Mouse (Mus musculus) lung, postnatal 14 days (tissue): ENCODE data around the gene Taf1b.
"Not testable (repeated sequence)": the region's sequence is repeated elsewhere in the genome, so short reads cannot be mapped to it uniquely, and the experiment has no call there.

Source experiments
- DNase-seq: peaks from one replicate; pipeline ENCODE4 v3.0.0; 2021

Taf1b gene

GRCm38 (mm10) chr12:24498150-24498840, at the start of gene Taf1b:
TSS of gene Taf1b (plus strand) at chr12:24498359.
- DNase-seq: peak; percentile 79

GRCm38 (mm10) chr12:24460406-24460805, 37.8 kb upstream of the Taf1b start:
- no peak for DNase-seq

GRCm38 (mm10) chr12:24462121-24462520, 36.0 kb upstream of the Taf1b start:
- not testable (repeated sequence) for DNase-seq

DNA sequence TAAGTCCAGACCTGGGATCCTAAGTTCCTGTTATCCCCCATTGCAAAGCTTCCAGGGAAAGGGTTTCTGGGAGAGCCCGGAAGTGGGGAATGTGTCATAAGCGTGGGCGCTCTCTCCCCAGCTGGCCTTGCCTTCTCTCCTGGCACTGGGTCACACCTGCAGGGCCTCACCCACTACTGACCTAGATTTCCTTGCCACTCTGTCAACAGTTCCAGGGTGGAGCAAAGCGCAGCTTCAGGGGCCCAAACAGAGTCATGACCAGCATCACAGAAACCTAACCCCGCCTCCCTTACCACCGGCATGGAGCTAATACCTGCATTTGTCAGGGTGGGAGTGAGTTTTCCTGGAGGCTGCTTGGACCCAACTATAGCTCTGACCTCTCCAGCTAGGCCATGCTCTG, 34.7 kb upstream of the Taf1b start:
- not testable (repeated sequence) for DNase-seq

- DNase-seq: no peak
These were observed 29.2 kb upstream of the Taf1b start for GRCm38 (mm10) chr12:24468966-24469365.

GRCm38 (mm10) chr12:24470943-24471342, 27.2 kb upstream of the Taf1b start:
- DNase-seq: peak; percentile 72

- DNase-seq: no peak
These were observed 24.9 kb upstream of the Taf1b start for GRCm38 (mm10) chr12:24473221-24473620.

DNA sequence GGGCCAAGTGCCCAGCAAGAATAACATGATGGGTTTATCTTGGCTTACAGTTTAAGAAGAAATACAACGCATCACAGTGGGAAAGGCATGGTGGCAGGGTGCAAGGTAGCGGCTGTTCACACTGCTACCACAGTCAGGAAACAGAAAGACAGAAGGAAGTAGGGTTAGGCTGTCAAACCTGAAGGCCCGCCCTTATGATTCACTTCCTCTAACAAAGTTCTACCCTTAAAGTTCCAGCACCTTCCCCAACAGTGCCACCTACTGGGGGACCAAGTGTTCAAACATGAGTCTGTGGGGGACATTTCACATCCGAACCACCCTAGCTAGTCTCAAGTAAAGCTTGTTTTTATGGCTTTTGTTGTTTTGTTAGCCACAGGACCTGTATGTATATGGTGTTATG, 13.2 kb upstream of the Taf1b start:
- no peak for DNase-seq

DNA sequence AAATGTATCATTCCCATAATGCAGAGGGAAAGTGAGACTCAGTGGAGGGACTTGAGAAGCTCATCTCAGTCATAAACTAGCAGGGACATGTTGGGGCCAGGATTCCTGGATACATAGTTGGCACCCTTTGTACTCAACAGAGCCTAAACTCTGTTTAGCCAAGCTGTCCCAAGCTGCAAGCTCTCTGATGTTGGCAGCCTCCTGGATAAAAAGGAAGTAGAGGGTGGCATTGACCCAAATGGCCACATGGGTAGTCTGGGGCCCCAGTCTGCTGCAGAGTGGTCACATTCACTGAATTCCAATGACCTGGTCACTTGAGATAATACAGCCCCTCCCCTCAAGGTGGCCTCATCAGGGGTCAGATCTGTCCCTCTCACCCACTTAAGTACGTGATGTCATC, 11.3 kb upstream of the Taf1b start:
- DNase-seq: no peak

GRCm38 (mm10) chr12:24492507-24492906, 5.7 kb upstream of the Taf1b start:
- DNase-seq: not testable (repeated sequence)

GRCm38 (mm10) chr12:24493011-24493410, 5.1 kb upstream of the Taf1b start:
- DNase-seq: no peak

DNA sequence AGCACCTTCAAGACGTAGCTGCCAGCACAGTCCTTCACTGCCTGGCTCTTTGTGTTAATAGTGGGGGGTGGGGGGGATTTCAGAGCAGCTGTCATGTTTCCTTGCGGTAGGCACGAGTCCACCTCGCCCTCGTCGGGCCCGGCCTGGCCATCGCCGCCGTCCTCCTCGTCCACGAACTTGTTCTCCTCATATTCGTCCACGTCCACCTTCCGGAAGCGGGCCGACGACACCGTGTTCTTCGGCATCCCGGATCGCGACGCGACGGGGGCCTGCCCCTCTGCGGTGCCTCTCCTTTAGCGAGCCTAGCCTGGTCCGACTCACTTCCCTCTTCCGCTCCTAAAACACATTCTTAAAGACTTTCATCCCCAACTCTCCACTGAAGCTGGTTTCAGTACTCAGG, 4.7 kb upstream of the Taf1b start:
- no peak for DNase-seq

- not testable (repeated sequence) for DNase-seq
These were observed 3.4 kb upstream of the Taf1b start for GRCm38 (mm10) chr12:24494791-24495190.

DNA sequence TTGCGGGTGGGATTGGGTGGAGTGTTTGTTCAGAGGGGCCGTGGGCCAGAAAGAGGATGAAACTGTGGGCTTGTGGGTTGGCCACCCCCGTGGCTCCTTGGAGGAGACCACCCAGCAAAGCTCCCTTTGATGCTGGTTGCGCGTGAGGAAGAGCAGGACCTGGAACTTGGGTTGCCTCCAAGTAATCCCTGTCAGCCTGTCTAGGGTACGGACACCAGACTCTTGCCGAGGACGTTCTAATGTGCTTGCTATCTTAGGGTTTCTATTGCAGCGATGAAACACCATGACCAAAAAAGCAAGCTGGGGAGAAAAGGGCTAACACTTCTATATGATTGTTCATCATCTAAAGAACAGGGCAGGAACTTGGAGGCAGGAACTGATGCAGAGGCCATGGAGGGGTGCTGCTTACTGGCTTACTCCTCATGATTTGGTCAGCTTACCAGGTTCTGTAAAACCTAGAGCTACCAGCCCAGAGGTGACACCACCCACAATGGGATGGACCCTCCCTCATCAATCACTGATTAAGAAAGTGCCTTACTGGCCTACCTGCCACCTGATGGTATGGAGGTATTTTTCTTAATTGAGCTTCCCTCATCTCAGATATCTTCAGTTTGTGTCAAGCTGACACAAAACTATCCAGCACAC, 804 bp downstream of the Taf1b start:
- not testable (repeated sequence) for DNase-seq

- DNase-seq: no peak
These were observed 19.0 kb downstream of the Taf1b start for GRCm38 (mm10) chr12:24517118-24517517.

DNA sequence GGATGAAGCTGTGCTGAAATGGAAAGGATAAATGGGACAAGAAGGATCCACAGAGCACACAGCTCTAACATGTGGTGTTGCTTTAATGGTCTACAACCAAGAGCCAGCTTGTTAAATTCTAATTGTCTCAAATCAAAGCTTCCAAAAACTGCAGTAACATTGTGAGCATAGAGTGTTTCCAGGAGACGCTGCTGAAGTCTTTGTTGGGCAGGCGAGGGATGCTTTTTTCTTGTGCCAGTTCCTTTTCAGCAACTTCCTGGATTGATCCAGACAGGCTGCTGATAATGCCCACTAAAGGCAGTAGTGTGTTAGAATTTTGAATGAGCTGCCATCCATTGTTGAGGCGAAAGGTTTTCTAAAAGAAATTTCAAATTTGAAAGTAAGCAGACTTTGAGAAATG, 22.9 kb downstream of the Taf1b start:
- no peak for DNase-seq

GRCm38 (mm10) chr12:24525065-24525464, 26.9 kb downstream of the Taf1b start:
- DNase-seq: not testable (repeated sequence)

DNA sequence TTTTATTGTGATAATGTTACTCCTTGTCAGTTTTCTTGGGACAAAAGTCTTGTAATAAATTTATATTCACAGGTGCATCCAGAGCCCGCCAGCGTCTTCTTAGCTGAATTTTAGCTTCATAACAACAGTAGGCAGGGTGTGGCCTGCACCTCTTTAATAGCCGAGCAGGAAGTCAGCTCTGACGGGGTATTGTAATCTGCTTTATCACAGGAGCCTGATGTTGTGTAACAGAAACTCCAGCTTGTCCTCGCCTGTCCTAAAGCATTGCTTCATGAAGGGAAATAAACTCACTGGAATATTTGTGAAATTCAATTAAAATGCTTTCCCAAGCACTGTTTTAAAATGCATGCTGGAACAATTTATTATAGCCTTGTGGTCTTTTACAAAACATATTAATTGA, 38.2 kb downstream of the Taf1b start:
- DNase-seq: no peak

DNA sequence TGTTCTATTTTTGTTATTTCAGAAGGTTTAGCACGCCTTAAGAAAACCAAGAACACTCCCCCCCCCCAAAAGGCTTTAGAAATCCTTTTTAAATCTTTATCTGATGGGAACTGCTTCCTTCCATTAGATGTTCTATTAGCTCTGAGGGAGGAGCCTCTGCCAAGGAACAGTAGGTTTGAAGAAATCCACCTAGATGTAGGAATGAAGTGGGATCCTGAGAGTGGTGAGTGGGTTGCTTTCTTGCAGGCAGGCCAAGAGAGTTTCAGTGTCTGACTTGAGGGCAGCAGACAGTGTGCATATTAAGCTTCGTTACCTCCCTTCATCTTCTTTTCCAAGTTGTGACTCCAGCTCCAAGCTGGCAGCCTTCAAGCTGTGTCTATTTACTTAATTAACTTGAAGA, 39.0 kb downstream of the Taf1b start:
- DNase-seq: no peak

GRCm38 (mm10) chr12:24537965-24538364, 39.8 kb downstream of the Taf1b start:
- peak; percentile 16 for DNase-seq

GRCm38 (mm10) chr12:24541426-24542154, 43.4 kb downstream of the Taf1b start:
- DNase-seq: no peak

DNA sequence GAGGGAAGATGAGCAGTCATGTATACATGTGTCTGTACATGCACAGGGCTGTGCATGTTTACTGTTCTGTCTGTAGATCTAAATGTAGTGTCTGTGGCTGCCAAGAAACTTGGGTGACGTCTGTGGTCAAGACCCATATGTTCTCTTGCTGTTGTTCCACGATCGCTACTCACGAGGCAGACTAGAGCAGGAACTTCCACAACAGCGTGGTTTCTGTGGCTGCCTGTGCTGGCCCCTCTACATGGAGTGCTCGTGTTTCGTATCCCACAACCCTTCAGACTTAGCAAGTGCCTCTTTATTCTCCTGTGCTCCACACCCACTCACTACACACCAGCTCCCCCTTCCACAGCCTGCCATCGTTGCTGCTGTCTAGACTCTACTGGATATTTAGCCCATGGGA, 49.5 kb downstream of the Taf1b start:
- DNase-seq: no peak

DNA sequence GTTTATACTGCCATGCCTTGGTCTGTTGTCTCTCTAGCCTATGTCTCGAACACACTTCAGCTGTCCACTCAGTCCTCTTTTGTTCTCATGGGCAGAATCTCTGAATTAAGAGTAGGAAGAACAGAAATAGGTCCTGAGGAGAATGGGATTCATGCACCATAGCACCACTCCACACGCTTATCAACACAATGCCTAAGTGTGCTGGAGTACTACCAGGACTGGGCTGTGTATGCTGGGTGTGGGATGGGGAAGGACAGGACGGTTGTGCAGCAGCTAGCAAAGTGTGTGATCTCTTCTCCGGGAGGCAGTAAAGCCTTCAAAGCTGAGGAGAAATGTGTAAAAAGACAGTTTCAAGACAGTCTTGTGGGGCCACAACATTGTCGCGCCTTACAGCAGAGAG, 50.7 kb downstream of the Taf1b start:
- DNase-seq: no peak

DNA sequence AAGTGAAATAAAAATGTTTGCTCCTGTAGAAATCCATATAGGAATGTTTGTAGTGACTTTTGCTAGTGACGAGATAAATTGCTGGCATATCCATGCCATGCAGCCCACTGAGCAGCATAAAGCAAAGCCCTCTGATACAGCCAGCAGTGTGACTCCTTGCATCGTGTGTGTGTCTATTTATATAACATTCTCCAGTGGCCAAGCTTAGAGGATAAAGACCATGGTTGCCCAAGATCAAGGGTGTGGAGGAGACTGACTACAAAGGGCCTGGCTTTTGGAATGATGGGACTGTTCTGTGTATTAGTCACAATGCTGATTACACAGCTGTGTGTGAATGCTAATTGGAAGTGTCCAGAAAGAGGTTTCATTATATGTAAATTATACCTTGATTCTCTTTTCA, 54.4 kb downstream of the Taf1b start:
- DNase-seq: no peak
